22 mouse cellular contexts compared by ENCODE assay signal in the genomic region with DNA sequence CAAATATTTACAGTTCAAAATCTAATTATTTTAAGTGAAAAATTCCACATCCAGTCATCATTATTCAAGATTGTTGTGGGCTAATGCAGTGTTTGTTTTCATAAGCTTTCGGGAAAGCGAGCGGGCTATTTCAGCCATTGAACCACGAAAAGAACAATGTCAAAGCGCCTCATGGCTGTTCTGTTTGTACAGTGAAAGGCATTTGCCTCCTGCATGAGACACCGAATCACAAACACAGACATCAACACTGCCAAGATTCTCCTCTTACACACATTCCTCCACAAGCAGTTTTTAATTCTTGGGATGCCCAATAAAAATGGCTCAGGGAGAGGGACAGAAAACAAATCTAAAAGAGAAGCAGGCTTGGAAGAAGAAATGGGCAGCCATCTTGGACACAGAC. TPM values are rescaled to one million over a fixed set of nuclear protein-coding genes. Genes with fewer than 3 reads are reported as not detected.
DNase-seq lines count a peak whose midpoint lies in the region; ATAC-seq and TF ChIP-seq lines count a peak whose summit lies in the region.
"Had no signal": no experiment of that assay in that cellular context is flagged by ENCODE, and none has a peak within 500 bp of the region (broad histone marks: within the 10 kb centered on the region; RNA-seq: fewer than 3 reads in every experiment).

No protein-coding gene starts in this region.

- no peak overlapping the region for H3K4me3 ChIP-seq in kidney, adult 2 months (ENCODE audit: insufficient read depth, low read depth, low read length)

- POLR2A ChIA-PET in Patski (lab: Charles Lee): interaction anchor here (1.3 kb wide), 1 partner anchor 27 kb away, joined by 3 read pairs; a partner anchor contains a TSS

- WGBS in kidney, adult 2 months: 41% methylated on average over 6 of the region's 6 CpGs

- no peak for TF ChIP-seq CTCF in Patski (IDR thresholded peaks at IDR 0.05)
- no peak for TF ChIP-seq CTCF in kidney, adult 2 months (conservative IDR thresholded peaks at IDR 0.05; ENCODE audit: insufficient read depth, insufficient read length, low read depth, low read length)

- peak; percentile 91 for DNase-seq in Muller cell, postnatal 12 days (ENCODE audit: inconsistent ontology term)
- DNase-seq in Patski (ENCODE audit: low read depth, low spot score): peak; percentile 30
- DNase-seq in fibroblast of lung, adult 2 months (ENCODE audit: low read depth): peak; percentile 49
- DNase-seq in thymus, postnatal 10 days (ENCODE audit: low spot score in 2 of 2): no peak
- DNase-seq in lung, postnatal 36 days: no peak
- no peak for DNase-seq in kidney, adult 2 months
- DNase-seq: adrenal gland, adult 2 months; adrenal gland, adult 8-10 months; adrenal gland, postnatal 10 days; adrenal gland, postnatal 14 days; adrenal gland, postnatal 25 days; adrenal gland, postnatal 36 days; B cell, adult 2 months; cerebellum, adult 11 months; cerebellum, adult 11-12 months; cerebellum, adult 18-20 months; cerebellum, adult 2 months; cerebellum, adult 8-10 months had no signal

- TF ChIP-seq POLR2A in kidney, adult 2 months (IDR thresholded peaks at IDR 0.05; ENCODE audit: low read depth, low read length): no peak

- H3K27me3 ChIP-seq in Patski: no peaks in the 10 kb centered on the region
- no peaks in the 10 kb centered on the region for H3K27me3 ChIP-seq in kidney, adult 2 months (replicated peaks; ENCODE audit: control insufficient read depth, insufficient read depth, low read length)
- H3K27me3 ChIP-seq: CH12.LX had no signal

- ATAC-seq in Patski: peak; percentile 87
- ATAC-seq: activated CD4-positive, CD25-positive, alpha-beta regulatory T cell, adult 4 months; CD4-positive, CD25-positive, alpha-beta regulatory T cell, adult 4 months had no signal

- no peak overlapping the region for H3K27ac ChIP-seq in kidney, adult 2 months (ENCODE audit: insufficient read depth, low read depth, low read length)

- CTCF ChIA-PET in Patski (lab: Charles Lee): no interaction called here

- no peaks in the 10 kb centered on the region for H3K4me1 ChIP-seq in kidney, adult 2 months (ENCODE audit: control insufficient read depth, insufficient read depth, low read length)

- in situ Hi-C loops in Patski (cut with MboI; ENCODE audit: low pct_unique_long_range_greater_than_20kb): no loop called here

- H3K36me3 ChIP-seq in kidney, adult 2 months (ENCODE audit: control insufficient read depth, insufficient read depth, low read length): no peaks in the 10 kb centered on the region
- H3K36me3 ChIP-seq: G1E had no signal

RNA-seq across cellular contexts. Expression of a gene that starts 20.0 kb away (rescaled TPM):
- 213 TPM for polyA plus RNA-seq in Patski (2021)
- polyA plus RNA-seq in kidney, adult 2 months (2012; rRNA removed): 6.4 and 9.5 TPM in 2 replicates

RNA-seq across cellular contexts. Expression of a gene that starts 27.2 kb away (rescaled TPM):
- 25.1 TPM for polyA plus RNA-seq in Patski (2021)
- polyA plus RNA-seq in kidney, adult 2 months (2012; rRNA removed): 2.5 and 2.8 TPM in 2 replicates

RNA-seq across cellular contexts. Expression of a gene that starts 59.6 kb away (rescaled TPM):
- 0.05 TPM for polyA plus RNA-seq in Patski (2021)
- not detected in 2 replicates for polyA plus RNA-seq in kidney, adult 2 months (2012; rRNA removed)
- polyA plus RNA-seq: adrenal gland, adult 2 months; cerebellum, adult 2 months; G1E had no signal

Comparison
In these comparisons a context has a peak if more than half of its experiments do, and no peak if none do; other contexts are left out.
1. DNase-seq: peak in Muller cell, postnatal 12 days (single experiment), Patski (single experiment) and fibroblast of lung, adult 2 months (single experiment); none in thymus, postnatal 10 days (0 of 2), lung, postnatal 36 days (single experiment) and kidney, adult 2 months (single experiment).
2. RNA of a gene that starts 20.0 kb away (polyA plus RNA-seq): 213 TPM in Patski (single experiment); 6.4 to 9.5 TPM in kidney, adult 2 months; every median in the first group is over 10 times any median in the second.